Mouse (Mus musculus): ENCODE data around the gene Tmtc1.

Tmtc1 gene

DNA sequence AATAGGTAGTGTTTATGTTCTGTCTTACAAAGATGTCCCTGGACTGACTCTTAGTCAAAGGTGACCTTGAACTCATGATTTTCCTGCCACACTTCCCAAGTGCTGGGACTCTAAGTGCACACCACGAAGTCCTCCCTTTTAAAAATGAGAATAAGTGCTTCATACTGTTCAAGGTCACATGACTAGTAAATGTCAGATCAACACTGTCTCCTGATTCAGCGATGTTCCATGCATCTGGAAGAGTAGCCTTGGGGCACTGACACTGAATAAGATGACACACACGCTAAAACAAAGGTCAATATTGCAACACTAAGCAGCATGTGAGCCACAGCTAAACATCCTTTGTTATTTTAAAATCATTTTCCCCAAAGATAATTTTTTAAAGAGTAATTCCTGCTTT, 139.0 kb downstream of the Tmtc1 start:
- DNase-seq = no peak

DNA sequence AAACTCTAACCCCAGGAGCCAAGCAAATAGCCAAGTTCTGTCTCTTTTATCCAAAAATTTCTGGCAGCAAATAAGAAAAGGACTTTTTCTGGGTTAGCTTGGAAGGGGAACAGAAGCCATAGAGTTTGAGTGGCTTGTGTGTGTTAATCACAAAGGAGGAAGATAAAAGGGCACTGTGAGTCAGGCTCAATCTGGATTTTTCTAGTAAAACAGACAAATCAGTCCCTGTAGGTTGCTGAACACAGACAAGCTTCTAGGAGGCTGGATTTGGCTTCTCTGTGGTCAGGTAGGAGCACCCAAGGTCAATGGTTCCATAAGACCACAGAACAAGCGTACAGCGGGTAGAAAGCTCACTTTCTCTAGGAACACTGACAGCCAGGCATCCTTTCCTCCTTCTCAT, 141.9 kb downstream of the Tmtc1 start:
- DNase-seq = no peak

DNA sequence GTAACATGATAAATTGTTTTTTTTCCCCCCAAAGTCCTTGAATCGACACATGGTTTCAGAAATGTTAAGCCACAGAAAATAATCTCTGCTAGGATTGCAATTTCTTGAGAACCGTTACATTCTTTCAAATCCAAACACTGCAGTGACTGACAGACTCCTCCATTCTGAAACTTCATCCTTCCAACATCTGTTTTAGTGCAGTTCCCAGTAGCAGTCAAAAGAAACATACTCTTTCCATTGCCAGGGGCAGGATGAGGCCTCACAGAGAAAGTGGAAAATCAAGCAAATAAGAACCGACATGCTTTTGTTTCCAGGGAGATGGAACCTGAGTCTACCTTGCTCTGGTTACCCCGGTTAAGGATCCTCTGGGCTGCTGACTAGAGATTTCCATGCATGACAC, 147.1 kb downstream of the Tmtc1 start:
- DNase-seq = no peak

DNA sequence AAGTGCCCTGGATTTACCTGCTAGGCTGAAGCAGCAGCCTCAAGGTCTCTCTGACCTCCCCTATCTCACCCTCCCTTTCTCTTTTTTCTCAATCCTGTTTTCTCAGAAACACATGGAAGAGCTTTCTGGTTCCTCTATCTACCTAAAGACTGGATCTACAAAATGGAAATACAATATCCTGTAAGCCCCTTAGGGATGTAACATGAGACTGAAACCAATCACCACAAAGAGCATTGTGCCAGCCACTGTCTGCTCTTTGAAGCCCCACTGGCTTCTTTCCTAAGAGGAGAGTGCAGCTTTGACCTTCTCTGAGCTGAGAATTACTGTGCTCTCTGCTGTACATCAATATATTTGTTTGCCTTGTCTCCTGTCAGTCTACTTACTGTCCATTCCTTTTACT, 147.8 kb downstream of the Tmtc1 start:
- no peak for DNase-seq

DNA sequence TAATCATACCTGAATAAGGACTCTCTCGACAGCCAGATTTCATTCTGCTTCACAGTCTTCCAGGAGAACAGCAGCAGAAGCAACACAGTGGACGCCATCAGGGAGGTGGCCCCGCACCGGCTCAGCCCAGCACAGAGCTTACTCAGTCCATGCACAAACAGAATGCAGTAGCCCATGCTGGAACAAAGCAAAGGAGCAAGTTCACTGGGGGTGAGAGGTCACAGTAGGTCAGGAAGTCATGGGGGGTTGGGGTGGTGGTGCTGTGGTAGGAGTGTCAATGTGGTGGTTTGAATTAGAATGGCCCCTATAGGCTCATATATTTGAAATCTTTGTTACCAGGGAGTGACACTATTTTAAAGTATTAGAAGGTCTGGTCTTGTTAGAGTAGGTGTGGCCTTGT, 149.7 kb downstream of the Tmtc1 start:
- no peak for DNase-seq

DNA sequence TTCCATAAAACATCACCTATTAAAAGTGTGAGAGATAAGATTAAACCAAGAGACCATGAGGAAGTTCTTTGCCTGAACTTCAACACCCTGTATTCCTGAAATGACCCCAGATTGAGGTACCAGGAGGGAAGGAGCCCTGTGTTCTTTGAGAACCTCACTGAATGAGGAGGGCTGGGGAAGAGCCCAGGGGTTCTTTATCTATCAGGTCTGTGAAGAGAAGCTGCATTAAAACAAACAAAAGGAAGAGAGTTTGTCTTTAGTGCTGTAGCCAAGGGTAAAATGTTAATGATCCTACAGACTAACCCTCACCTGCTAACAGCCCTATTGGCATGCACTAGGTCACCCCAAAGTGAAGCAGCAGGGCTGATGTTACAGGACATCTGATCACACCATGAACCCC, 153.3 kb downstream of the Tmtc1 start:
- DNase-seq = no peak

DNA sequence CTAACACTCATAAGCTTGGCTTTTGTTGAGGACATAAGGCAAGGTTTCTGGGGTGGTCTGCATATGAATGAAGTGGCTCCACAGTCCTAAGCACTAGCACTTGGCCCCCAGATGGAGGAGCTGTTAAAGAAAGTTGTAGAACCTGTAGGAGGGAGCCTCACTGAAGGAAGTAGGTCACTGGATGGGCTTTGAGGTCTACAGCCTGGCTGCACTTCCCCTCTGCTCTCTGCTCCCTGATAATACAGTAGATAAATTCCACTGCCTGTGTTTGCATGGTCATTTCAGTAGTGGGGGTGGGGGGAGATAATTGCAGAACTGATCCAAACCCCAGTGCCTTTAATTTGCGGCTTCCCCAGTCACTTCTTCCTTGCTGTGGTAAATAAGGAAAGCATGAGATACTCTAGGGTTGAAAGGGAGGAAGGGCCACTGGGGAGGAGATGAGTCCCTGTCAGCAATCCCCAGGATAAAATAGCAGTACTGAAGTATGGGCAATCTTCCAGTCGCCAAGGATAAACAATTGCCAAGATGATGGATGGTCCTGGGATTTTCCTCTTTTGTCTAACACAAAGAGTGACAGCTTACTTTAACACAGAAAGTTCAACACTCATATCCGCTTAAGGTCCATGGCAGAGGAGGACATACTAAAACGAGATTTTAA, 160.8 kb downstream of the Tmtc1 start:
- DNase-seq = peak; percentile 29

DNA sequence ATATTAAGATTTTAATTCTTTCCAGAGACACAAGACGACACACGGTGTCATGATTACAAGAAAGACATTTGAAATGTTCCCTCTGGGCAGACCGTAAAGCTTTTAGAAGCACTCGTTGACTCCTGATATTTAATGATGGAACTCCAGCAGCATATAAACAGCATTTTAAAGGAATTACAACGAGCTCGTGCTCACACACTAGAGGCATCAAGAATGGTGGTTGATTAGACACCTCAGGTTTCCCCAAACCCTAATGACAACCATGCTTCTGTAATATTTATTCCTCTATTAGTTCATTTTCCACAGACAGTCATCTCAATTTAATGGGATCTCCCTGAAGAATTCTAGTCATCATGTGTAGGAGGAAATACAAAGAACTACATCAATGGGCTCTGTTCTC, 164.9 kb downstream of the Tmtc1 start:
- DNase-seq = no peak

DNA sequence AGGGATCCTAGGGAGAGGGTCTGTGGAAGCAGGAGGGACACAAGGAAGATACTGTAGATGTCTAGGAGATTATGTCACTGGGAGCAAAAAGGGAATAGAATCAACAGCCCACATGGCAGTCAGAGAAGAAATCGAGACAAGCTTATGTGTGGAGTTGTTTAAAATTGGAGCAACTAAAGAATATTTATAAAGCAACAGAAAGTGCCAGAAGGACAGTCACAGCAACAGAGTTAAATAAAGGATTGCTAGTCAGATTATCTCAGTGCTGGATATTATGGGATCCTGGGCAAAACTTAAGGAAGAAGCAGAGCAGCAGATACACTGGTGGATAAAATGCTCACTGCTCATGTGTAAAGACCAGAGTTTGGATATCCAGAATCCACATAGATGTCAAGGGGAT, 167.8 kb downstream of the Tmtc1 start:
- DNase-seq = no peak

DNA sequence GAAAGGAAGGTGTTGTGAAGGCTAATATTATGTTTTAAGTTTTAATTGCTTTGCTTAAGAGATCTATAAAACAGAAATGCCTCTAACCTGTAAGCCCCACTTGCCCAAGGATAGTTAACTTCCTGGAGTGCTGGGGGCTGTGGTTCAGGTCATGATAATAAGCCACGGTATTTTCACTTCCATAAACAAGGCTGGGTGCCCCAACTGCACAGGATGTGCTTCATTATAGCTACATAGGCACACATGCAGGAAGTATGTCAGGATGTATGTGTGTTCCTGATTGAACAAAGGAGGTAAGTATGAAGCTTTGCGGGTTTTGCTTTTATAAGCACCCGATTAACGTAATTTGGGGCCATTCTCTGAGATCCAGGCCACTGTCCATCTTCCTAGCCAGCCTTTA, 169.1 kb downstream of the Tmtc1 start:
- no peak for DNase-seq

DNA sequence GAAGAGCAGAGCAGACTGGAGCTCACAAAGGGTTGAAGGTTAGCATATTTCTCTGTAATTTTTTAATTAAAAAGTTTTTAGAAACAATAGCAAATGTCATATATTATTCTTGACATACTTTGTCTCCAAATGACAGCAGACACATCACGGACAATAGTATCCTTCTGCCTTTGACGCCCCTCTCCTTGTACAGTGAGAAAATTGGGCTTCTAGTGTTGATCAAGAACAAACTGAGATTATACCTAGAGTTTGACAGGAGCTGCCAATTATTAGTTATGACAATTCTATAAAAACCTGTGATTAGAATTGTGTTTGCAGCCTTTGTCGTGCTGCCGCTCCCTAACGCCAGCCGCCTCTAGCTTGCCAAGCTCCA, 183.5 kb downstream of the Tmtc1 start:
- DNase-seq = no peak

DNA sequence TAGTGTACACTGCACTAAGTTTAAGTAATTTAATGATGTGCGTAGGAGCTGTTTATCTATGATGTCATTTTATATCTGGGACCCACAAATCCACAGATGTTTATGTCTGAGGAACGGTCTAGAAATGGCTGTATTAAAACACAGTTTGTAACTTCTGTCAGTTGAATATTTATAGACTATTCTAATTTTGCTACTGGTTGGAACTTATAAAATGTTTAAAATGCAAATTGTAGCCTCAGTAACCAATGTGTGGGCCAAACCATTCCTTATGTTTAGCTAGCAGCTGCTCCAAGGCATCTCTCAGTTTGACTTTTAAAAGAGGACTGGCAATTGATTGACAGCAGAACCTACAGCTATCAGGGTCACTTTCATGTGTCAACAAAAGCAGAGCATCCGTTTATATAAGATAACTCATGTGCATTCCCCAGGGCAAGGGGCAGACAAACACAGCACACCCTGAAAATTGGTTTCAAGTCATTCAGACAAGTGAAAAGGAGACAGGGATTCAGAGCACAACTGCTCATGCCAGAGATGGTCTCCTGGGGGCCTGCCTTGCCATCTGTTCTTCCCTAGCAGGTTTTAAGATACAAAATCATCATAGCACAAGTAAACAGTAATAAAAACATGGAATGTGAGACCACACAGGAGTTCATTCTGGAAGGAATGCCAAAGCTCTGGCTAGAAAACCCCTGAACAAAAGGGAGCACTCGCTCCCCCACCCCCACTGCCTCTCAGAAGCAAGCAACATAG, 184.0 kb downstream of the Tmtc1 start:
- DNase-seq = no peak

DNA sequence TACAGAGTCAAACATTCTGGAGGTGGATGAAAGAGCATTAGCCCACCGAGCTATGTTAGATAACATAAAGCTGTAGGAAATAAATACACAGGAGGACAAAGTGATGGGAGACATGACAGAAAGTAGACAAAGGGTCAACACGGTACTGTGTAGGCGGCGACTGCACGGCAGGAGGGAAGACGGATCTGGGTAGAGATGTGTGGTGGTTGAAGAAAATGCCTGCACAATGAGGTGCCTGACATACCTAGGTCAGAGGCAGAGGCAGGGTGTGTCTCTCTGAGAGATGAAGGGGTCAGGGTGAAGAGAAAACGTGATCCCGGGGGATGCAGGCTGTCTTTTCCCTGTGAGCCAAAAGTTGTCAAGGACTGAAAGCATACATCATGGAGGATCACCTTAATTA, 185.1 kb downstream of the Tmtc1 start:
- DNase-seq = no peak

DNA sequence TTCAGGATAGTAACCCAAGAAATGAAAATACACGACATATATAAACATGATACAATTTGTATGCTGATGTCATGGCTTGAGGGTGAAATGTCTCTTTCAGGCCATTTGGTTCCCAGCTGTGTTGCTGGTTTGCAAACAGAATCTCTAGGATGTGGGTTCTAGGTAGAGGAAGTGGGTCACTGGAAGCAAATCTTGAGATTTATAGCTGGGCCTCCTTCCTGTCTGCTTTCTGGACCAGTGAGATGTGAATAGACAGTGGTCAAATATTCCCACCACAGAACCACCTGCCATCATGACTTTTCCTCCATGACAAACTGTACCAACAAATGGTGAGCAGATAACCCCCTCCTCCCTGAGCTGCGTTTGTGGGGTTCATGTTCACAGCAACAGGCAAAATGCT, 186.4 kb downstream of the Tmtc1 start:
- no peak for DNase-seq

DNA sequence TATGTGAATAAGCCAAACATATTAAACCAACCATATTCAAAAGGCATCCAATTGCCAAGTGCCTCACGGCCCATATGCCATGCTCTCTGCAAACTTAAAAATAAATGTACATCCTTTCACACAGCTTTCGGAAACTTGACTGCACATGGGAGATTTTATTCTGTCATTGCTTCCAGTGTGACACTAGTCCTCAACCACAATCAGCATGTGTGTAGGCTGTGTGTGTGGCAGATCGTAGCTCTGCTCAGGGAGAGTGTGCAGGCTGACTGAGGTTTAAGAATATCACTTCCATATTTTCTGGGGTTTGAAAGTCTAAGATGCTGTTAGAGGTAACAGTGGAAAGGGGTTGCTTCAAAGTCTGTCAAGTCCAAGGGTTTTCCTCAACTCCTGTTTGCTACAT, 188.1 kb downstream of the Tmtc1 start:
- no peak for DNase-seq

DNA sequence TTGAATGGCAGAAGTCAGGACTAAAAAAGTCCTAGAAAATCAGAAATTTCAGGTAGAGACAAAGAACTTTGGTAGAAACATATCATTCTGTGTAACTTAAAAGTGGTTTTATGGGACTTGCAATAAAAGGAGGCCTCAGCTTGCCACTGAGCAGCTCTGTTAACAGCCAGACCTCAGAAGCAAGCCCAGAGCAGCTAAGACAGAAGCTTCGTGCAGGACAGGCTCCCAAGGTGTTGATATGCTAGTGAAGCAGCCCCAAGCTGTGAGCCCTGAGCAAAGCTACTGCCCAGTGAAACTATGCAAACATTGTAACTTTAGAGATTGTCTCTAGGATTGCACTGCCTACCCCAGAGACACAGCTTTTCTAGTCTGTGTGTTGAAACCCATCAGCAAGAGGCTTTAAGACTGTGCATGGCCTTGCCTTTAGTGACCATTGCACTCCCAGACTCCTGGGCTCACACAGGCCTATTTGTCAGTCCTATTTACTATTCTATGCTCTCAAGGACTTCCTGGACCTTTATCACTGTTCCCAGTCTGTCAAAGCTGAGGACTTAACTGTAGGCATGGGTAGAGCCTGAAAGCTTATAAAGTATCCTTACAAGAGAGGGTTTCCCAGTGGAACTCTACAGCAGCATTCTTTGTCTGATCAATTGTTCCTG, 188.7 kb downstream of the Tmtc1 start:
- no peak for DNase-seq

DNA sequence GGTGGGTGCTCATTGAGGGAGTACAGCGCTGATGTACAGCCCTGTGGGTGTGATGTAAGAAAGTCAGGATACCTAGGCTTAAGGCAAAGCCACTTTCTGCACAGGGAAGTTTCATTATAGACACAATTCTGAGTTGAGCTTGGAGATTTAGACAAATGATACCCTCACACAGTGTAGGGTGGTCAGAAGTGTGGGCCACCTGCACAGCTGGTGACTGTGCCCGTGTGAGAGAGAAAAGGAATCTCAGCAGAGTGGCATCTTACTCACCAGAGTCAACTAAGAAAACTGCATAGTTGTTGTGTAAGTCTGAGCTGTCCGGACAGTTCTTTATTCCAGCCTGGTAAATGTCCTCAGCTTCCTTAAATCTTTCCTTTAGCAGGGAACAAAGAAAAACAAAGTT, 195.0 kb downstream of the Tmtc1 start:
- DNase-seq = no peak

DNA sequence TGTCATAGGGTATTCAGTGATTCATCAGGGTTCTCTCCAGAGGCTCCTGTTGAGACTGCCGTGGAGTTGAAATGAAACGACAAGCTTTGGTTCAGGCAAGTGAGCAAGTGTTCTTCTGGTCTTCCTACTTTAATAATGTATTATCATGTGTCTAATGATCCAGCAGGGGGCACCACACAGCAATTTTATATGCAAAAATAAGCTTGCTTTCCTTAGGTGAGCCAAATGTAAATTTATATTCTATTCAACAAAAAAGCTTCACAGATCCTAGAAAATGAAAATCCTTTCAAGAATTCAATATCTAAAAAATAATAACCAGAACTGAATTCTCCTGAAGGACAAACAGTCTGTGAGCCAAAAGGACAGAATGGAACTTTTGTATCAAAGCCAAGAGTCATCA, 195.6 kb downstream of the Tmtc1 start:
- DNase-seq = no peak

DNA sequence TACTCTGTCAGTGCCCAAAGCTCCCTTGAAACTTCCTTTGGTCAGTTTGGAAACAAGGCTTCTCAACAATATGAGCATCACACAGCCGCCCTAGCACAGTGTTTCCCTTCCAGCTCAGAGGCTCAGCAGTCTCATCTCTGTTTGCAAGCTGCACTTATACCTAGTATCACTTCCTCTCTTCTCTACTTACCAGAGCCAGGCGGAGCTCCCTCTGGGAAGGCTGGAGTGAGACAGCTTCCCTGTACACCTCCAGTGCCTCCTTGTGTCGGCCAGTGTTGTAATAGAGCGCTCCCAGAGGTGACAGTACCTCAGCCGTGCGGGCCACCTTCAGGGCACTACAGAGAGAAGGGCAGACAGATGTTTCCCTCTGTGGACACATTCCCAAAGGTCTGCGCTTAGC, 197.6 kb downstream of the Tmtc1 start:
- DNase-seq = no peak

DNA sequence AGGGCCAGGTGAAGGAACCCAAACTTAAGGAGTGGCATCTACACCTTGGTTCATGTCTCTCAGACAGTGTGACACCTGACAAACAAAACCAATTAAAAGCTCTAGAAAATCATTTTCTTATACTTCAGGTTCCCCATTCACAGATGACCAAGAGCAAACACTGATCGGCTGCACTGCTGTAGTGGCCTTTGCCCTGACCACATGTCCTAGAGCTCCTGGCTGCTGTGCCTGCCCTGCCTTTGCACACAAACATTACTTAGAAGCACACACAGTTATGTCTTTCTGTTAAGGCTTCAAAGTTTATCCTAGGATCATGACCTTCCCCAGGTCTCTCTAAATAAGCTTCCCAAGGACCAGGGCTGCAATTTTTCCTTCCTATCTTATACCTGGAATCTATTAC, 199.4 kb downstream of the Tmtc1 start:
- DNase-seq = no peak

DNA sequence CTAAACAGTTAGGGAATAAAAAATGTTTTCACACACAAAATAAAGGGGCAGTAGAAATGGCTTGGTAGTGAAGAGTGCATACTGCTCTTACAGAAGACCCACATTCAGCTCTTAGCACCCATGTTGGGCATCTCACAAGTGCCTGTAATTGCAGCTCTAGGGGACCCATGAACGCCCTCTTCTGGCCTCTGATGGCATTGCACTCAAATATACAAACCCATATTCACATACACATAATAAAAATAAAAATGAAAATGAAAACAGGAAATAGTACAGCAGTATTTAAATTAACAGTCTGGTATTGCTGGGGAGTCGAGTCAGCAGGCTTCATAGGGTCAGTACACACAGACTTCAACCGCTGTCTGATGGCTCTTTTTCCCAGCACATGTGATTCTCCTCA, 201.9 kb downstream of the Tmtc1 start:
- DNase-seq = no peak

DNA sequence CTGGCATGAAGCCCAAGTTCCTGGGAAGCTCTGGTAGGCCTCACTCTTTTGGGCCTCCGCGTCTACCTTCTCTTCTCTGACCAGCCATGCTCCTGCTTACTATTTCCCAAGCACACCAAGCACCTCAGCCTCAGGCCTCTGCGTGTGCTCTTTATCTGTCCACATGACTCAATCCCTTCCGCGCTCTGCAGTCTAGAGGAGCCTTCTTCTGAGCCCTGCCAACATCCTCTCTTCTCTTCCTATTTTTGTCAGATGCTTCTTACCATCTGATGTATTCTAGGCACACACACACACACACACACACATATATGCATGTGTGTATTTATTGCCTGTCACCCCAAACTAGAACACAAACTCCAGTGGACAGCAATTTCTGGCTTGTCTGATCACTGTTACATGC, 202.5 kb downstream of the Tmtc1 start:
- DNase-seq = no peak

DNA sequence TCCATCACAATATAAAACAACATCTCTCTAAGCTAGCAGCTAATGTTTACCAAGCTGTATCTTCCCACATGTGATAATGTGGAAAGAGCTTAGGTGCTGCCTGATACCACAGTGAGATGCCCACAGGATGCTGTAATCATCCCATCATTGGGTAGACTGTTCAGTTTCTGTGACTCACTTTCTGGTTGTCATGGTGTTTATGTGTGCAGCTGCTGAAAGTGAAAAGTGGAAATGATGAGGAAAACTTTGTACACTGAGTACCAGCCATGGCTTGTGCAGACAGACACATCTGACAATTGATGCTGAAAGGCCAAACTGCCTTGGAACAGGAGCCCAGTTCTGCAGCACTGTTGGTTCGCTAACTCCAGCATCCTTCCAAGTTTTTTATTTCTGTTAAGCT, 204.9 kb downstream of the Tmtc1 start:
- DNase-seq = no peak

DNA sequence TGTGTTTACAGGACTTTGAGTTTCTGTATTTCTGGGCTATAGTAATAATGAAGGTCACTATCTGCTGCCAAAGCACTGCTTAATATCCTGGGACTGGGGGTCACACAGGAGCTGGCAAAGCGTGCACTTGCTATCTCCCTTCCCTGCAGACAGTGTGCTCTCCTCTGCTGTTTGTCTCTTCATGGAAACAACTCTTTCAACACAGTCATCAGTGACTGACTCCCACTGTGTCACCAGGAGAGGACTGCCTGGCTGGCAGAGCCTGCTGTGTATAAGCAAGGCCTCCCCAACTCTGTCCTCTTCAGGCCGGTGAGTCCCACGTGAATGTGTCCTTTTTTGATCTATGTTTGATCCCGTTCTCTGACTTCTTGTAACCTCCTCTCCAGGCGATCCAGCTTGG, 206.7 kb downstream of the Tmtc1 start:
- DNase-seq = no peak

Data from kidney, adult 11 months (tissue).